Mouse (Mus musculus) lung, adult 2 months (tissue): Measurements from ENCODE around the gene Rai1.

Source experiments
- CTCF ChIP-seq: fragments of 200-500 bp; IDR thresholded peaks from 2 replicates; pipeline ENCODE4 v1.5.1; 2011; ENCODE audit warnings: mild to moderate bottlenecking, low read length, control low read depth; ENCODE audit not compliant: insufficient read depth
- POLR2A ChIP-seq: fragments of 200-500 bp; IDR thresholded peaks from 2 replicates; pipeline ENCODE4 v1.6.1; 2011; ENCODE audit warnings: low read depth, mild to moderate bottlenecking, control low read depth, low read length, borderline replicate concordance; ENCODE audit errors: extremely low read depth

DNA sequence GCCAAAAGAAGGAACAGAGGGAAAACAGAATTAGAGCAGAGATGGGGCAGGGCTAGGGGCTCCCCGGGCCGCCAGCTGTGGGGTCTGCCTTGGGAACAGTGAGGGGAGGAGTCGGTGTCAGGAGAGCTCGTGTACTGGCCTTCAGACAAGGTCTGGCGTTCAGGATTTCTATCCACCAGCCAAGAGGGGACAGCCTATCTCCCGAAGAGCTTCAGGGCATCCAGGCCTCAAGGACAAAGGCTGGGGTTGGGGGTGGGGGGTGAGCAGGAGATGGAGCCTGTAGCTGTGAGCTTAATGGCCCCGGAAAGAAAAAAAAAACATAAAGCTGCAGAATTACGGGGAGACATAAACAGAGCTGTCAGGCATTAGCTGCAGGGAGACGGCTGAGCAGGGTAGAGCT, 64.0 kb downstream of the Rai1 start:
- TF ChIP-seq CTCF (no peak), POLR2A (no peak)
